Comparison of ENCODE assay signal across 10 mouse cellular contexts in the genomic region with DNA sequence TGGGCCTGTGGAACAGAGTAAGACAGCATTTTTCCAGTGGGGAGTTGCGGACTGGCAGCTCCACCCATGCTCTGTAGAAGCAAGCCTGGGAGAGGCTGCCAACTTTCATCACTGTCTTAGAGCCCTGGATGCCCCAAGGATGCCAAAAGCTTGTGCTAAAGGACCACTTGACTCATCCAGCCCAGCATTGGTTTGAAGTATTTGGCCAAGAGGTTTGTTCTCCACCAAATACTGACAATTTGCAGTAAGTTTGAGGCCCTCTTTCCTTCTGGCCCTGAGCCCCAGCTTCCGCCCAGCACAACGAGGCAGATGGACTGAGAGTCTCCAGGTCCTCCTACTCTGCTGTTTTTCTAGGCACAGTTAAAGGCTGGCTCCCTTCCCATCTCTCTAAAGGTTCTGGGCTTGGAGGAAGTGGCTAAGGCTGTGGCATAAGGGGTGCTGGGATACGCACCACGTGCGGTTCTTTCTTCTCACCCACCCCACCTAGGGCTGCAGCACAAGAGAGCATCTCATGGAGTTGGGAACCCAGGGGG. TPM values are rescaled to one million over a fixed set of nuclear protein-coding genes. Genes with fewer than 3 reads are reported as not detected.
DNase-seq lines count a peak whose midpoint lies in the region; ATAC-seq lines count a peak whose summit lies in the region.
"Had no signal": no experiment of that assay in that cellular context is flagged by ENCODE, and none has a peak within 500 bp of the region (broad histone marks: within the 10 kb centered on the region; RNA-seq: fewer than 3 reads in every experiment).

No protein-coding gene starts in this region.

- H3K4me2 ChIP-seq in embryonic facial prominence, embryonic 15.5 days (replicated peaks) = peak overlapping the region; percentile 27; the same call in 1 of the 2 replicates
- H3K4me2 ChIP-seq: forebrain, embryonic 12.5 days had no signal

- H3K27me3 ChIP-seq in embryonic facial prominence, embryonic 15.5 days = no peaks in the 10 kb centered on the region
- no peaks in the 10 kb centered on the region for H3K27me3 ChIP-seq in midbrain, embryonic 10.5 days (ENCODE audit: low read depth, poor library complexity, severe bottlenecking)
- H3K27me3 ChIP-seq: forebrain, embryonic 12.5 days had no signal

- peak; percentile 21 for DNase-seq in urinary bladder, postnatal 14 days (ENCODE audit: low spot score)
- DNase-seq in urinary bladder, adult 2 months (ENCODE audit: low spot score) = no peak
- DNase-seq in left cerebral cortex, adult 18-20 months (ENCODE audit: low spot score in 2 of 2) = peak; percentile 78 to 83
- DNase-seq in adrenal gland, adult (ENCODE audit: inconsistent age in 2 of 2, low spot score in 1 of 2) = no peak
- DNase-seq in spleen, postnatal 36 days (ENCODE audit: low spot score in 2 of 2) = no peak
- DNase-seq in midbrain, embryonic 10.5 days (ENCODE audit: low spot score) = no peak

- H3K9me3 ChIP-seq in embryonic facial prominence, embryonic 15.5 days (replicated peaks) = no peaks in the 10 kb centered on the region
- H3K9me3 ChIP-seq in midbrain, embryonic 10.5 days (replicated peaks) = no peaks in the 10 kb centered on the region
- H3K9me3 ChIP-seq: forebrain, embryonic 12.5 days had no signal

- H3K27ac ChIP-seq in embryonic facial prominence, embryonic 15.5 days (replicated peaks) = peak overlapping the region; percentile 58
- no peak overlapping the region for H3K27ac ChIP-seq in midbrain, embryonic 10.5 days (replicated peaks)
- H3K27ac ChIP-seq: forebrain, embryonic 12.5 days had no signal

- no peak overlapping the region for H3K9ac ChIP-seq in embryonic facial prominence, embryonic 15.5 days
- H3K9ac ChIP-seq: forebrain, embryonic 12.5 days had no signal

- H3K4me1 ChIP-seq in embryonic facial prominence, embryonic 15.5 days = peaks cover 15% of the 10 kb centered on the region
- peaks cover 4% of the 10 kb centered on the region; the same call in 1 of the 2 replicates for H3K4me1 ChIP-seq in midbrain, embryonic 10.5 days
- H3K4me1 ChIP-seq: forebrain, embryonic 12.5 days had no signal

- no peak overlapping the region for H3K4me3 ChIP-seq in embryonic facial prominence, embryonic 15.5 days (replicated peaks)
- no peak overlapping the region for H3K4me3 ChIP-seq in midbrain, embryonic 10.5 days
- H3K4me3 ChIP-seq: forebrain, embryonic 12.5 days had no signal

- WGBS in embryonic facial prominence, embryonic 15.5 days = 64% methylated on average over 6 of the region's 6 CpGs
- WGBS in midbrain, embryonic 10.5 days = 89% methylated on average over 6 of the region's 6 CpGs

- H3K36me3 ChIP-seq in embryonic facial prominence, embryonic 15.5 days = no peaks in the 10 kb centered on the region
- H3K36me3 ChIP-seq in midbrain, embryonic 10.5 days = peaks cover 16% of the 10 kb centered on the region

- peak; percentile 56; the same call in 1 of the 2 replicates for ATAC-seq in embryonic facial prominence, embryonic 15.5 days (ENCODE audit: insufficient number of reproducible peaks, low FRiP score, low TSS enrichment, low read depth)
- ATAC-seq in inflammation-experienced regulatory T-cells, adult 6 months = no peak

RNA-seq across cellular contexts. Expression of gene Apeh, which starts 42.6 kb away (rescaled TPM):
- polyA plus RNA-seq in urinary bladder, adult 2 months (2012; rRNA removed) = 58.4 and 64.1 TPM in 2 replicates
- polyA plus RNA-seq in embryonic facial prominence, embryonic 15.5 days (2015; fragmentation: Nextera tagmentation; extraction: Ambion mirVana) = 48.3 and 51.2 TPM in 2 replicates
- 10 to 100 TPM; 29.2 to 32.2 TPM for total RNA-seq in left cerebral cortex, adult 18-20 months (2021)
- 10 to 100 TPM; 35.3 to 52.6 (median 45.0) TPM for polyA plus RNA-seq in inflammation-experienced regulatory T-cells, adult 6 months (2017; shearing (Covaris generic))
- polyA plus RNA-seq in midbrain, embryonic 10.5 days (2016; fragmentation: Nextera tagmentation; extraction: Ambion mirVana) = 71.2 and 80.2 TPM in 2 replicates

RNA-seq across cellular contexts. Expression of gene Bsn, which starts 53.2 kb away (rescaled TPM):
- polyA plus RNA-seq in urinary bladder, adult 2 months (2012; rRNA removed) = 0.41 and 0.44 TPM in 2 replicates
- 1.0 and 1.3 TPM in 2 replicates for polyA plus RNA-seq in embryonic facial prominence, embryonic 15.5 days (2015; fragmentation: Nextera tagmentation; extraction: Ambion mirVana)
- total RNA-seq in left cerebral cortex, adult 18-20 months (2021) = 100 to 1,000 TPM; 243 to 246 TPM
- polyA plus RNA-seq in inflammation-experienced regulatory T-cells, adult 6 months (2017; shearing (Covaris generic)) = under 1 TPM; 0.09 to 0.59 (median 0.38) TPM
- polyA plus RNA-seq in midbrain, embryonic 10.5 days (2016; fragmentation: Nextera tagmentation; extraction: Ambion mirVana) = 1.1 and 1.7 TPM in 2 replicates

RNA-seq across cellular contexts. Expression of gene Rnf123, which starts 53.9 kb away (rescaled TPM):
- 54.6 and 60.6 TPM in 2 replicates for polyA plus RNA-seq in urinary bladder, adult 2 months (2012; rRNA removed)
- 28.7 and 34.9 TPM in 2 replicates for polyA plus RNA-seq in embryonic facial prominence, embryonic 15.5 days (2015; fragmentation: Nextera tagmentation; extraction: Ambion mirVana)
- total RNA-seq in left cerebral cortex, adult 18-20 months (2021) = 10 to 100 TPM; 83.8 to 86.7 TPM
- 10 to 100 TPM; 36.0 to 83.5 (median 66.3) TPM for polyA plus RNA-seq in inflammation-experienced regulatory T-cells, adult 6 months (2017; shearing (Covaris generic))
- polyA plus RNA-seq in midbrain, embryonic 10.5 days (2016; fragmentation: Nextera tagmentation; extraction: Ambion mirVana) = 32.2 and 39.6 TPM in 2 replicates

RNA-seq across cellular contexts. Expression of gene Mst1, which starts 56.8 kb away (rescaled TPM):
- 5.6 and 6.2 TPM in 2 replicates for polyA plus RNA-seq in urinary bladder, adult 2 months (2012; rRNA removed)
- 3.1 and 3.5 TPM in 2 replicates for polyA plus RNA-seq in embryonic facial prominence, embryonic 15.5 days (2015; fragmentation: Nextera tagmentation; extraction: Ambion mirVana)
- not detected for total RNA-seq in left cerebral cortex, adult 18-20 months (2021)
- polyA plus RNA-seq in inflammation-experienced regulatory T-cells, adult 6 months (2017; shearing (Covaris generic)) = under 1 TPM in 2 of 3 experiments, not detected in 1; 0.67 to 0.87 TPM
- polyA plus RNA-seq in midbrain, embryonic 10.5 days (2016; fragmentation: Nextera tagmentation; extraction: Ambion mirVana) = 0.78 and 0.87 TPM in 2 replicates
- total RNA-seq: layer of hippocampus, postnatal 14 days had no signal

Comparison
In these comparisons a context has a peak if more than half of its experiments do, and no peak if none do; other contexts are left out.
1. DNase-seq: peak in urinary bladder, postnatal 14 days (single experiment) and left cerebral cortex, adult 18-20 months (2 of 2); none in urinary bladder, adult 2 months (single experiment), adrenal gland, adult (0 of 2), spleen, postnatal 36 days (0 of 2) and midbrain, embryonic 10.5 days (single experiment).